Comparison of ENCODE assay signal across 11 mouse cellular contexts in genomic region chr2:107175721-107176120, GRCm38 (mm10).
DNase-seq lines count a peak whose midpoint lies in the region; ATAC-seq and TF ChIP-seq lines count a peak whose summit lies in the region.
"Had no signal": no experiment of that assay in that cellular context is flagged by ENCODE, and none has a peak within 500 bp of the region (broad histone marks: within the 10 kb centered on the region; RNA-seq: fewer than 3 reads in every experiment).

No protein-coding gene starts in this region.

- TF ChIP-seq CTCF in kidney, postnatal 0 days (IDR thresholded peaks at IDR 0.05; ENCODE audit: low read depth) = peak; percentile 50

- peak; percentile 4 to 5 for DNase-seq in cerebellum, adult 18-20 months
- no peak for DNase-seq in cerebellum, postnatal 4 days (ENCODE audit: low spot score in 2 of 2)
- DNase-seq in kidney, postnatal 0 days (ENCODE audit: low spot score) = peak; percentile 4
- no peak for DNase-seq in kidney, adult 11 months
- peak; percentile 6 for DNase-seq in urinary bladder, postnatal 25 days (ENCODE audit: low spot score)
- DNase-seq in urinary bladder, postnatal 36 days (ENCODE audit: low spot score in 2 of 2) = no peak
- DNase-seq in spleen, adult 18-20 months = no peak
- DNase-seq in ovary, postnatal 36 days (ENCODE audit: low spot score) = no peak
- DNase-seq: gastrocnemius, postnatal 25 days; kidney, postnatal 4 days had no signal

- H3K4me2 ChIP-seq in kidney, postnatal 0 days (ENCODE audit: low read length) = no peak overlapping the region
- H3K4me2 ChIP-seq: liver, embryonic 15.5 days had no signal

- H3K4me3 ChIP-seq in kidney, postnatal 0 days (replicated peaks; ENCODE audit: low read depth, low read length) = no peak overlapping the region
- H3K4me3 ChIP-seq: liver, embryonic 15.5 days had no signal

- WGBS in kidney, postnatal 0 days = 44% methylated on average over 4 of the region's 4 CpGs

- no peaks in the 10 kb centered on the region for H3K4me1 ChIP-seq in kidney, postnatal 0 days (replicated peaks; ENCODE audit: insufficient read depth, low read length)
- H3K4me1 ChIP-seq: liver, embryonic 15.5 days had no signal

- no peak overlapping the region for H3K27ac ChIP-seq in kidney, postnatal 0 days
- H3K27ac ChIP-seq: liver, embryonic 15.5 days had no signal

- no peak for ATAC-seq in kidney, postnatal 0 days (replicated peaks; ENCODE audit: low FRiP score, low read depth)

- no peak overlapping the region for H3K9ac ChIP-seq in kidney, postnatal 0 days (ENCODE audit: low read depth, low read length)
- H3K9ac ChIP-seq: liver, embryonic 15.5 days had no signal

- H3K36me3 ChIP-seq in kidney, postnatal 0 days (ENCODE audit: insufficient read depth, low read length) = no peaks in the 10 kb centered on the region
- H3K36me3 ChIP-seq: liver, embryonic 15.5 days had no signal

- H3K9me3 ChIP-seq in kidney, postnatal 0 days (replicated peaks; ENCODE audit: low read length) = no peaks in the 10 kb centered on the region
- H3K9me3 ChIP-seq: liver, embryonic 15.5 days had no signal

- no peaks in the 10 kb centered on the region for H3K27me3 ChIP-seq in kidney, postnatal 0 days (ENCODE audit: insufficient read depth, low read length)
- H3K27me3 ChIP-seq: liver, embryonic 15.5 days had no signal

Comparison
In these comparisons a context has a peak if more than half of its experiments do, and no peak if none do; other contexts are left out.
1. DNase-seq: peak in cerebellum, adult 18-20 months (2 of 2), kidney, postnatal 0 days (single experiment) and urinary bladder, postnatal 25 days (single experiment); none in cerebellum, postnatal 4 days (0 of 2), kidney, adult 11 months (single experiment), urinary bladder, postnatal 36 days (0 of 2), spleen, adult 18-20 months (0 of 2) and ovary, postnatal 36 days (single experiment).